Mouse (Mus musculus) urinary bladder, postnatal 4 days (tissue): ENCODE results near the gene Serpina3k.
"Not testable (repeated sequence)": the region's sequence is repeated elsewhere in the genome, so short reads cannot be mapped to it uniquely, and the experiment has no call there.

Experiments used
- DNase-seq, 2 experiments: peaks; one replicate each; pipeline ENCODE4 v3.0.0; 2021 to 2022; ENCODE audit warnings: low spot score in 2 of 2

The Serpina3k gene

DNA sequence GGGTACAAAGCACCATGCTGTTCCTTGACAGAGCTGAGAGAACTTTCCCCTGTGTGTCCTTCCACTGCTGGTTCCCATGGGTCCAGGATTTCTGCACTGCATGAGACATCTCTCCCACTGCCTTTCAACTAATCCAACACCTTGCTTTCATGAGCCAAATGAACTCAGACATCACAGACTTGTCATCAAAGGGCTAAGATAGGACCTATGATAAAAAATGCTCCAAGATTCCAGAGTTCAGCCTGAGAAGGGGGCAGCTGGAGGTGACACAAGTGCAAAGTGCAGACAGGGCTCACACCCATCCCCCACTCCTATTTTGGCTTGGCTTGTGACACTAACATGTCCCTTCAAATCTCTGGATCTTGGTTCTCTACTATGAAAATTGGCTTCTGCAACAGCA lies 50.2 kb downstream of the Serpina3k start:
- DNase-seq = no peak

DNA sequence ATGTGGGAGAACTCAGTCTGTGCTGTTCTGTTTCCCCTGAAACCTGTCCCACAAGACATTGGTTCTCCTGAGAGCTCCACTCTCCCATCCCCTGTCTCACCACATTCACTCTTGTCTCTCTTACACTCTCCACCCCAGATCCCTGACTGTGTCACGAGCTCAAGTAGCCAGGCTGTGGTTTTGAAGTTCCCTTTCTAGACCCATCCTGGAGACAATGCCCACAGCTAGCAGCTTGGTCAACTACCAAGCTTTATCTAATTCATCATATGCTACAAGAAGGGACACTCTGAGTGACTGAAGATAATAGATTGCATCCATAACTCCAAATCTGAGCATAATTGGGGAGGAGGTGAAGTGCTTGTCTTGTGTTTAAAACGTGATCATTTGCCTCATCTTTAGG lies 52.8 kb downstream of the Serpina3k start:
- DNase-seq = not testable (repeated sequence)
